Mouse (Mus musculus): ENCODE results near the gene Ube2l3. TPM values are rescaled to one million over a fixed set of nuclear protein-coding genes. Genes with fewer than 3 reads are reported as not detected.

Gene Ube2l3
- total RNA-seq, 1 experiment from 2014 or later: 194 TPM

Small RNAs within 50 kb of the gene (microRNA-seq; reads per million reads assigned to microRNA genes)
- 313 to 383 reads per million in 2 experiments for gene Mir130b
- gene Mir301b: 2.1 to 7.5 reads per million in 2 experiments

Other genes with a start within 250 kb of the Ube2l3 start
- gene Mapk1, start 219.3 kb downstream of the Ube2l3 start, total RNA-seq (2021): 209 and 252 TPM in 2 replicates
- 10.0 and 11.7 TPM in 2 replicates for gene Ypel1, start 133.0 kb downstream of the Ube2l3 start, total RNA-seq (2021)
- 101 and 118 TPM in 2 replicates for gene Ppil2, start 91.4 kb downstream of the Ube2l3 start, total RNA-seq (2021)
- 1.5 TPM in 1 of 2 replicates, not detected in the other for gene 2610318N02Rik, start 77.5 kb downstream of the Ube2l3 start, total RNA-seq (2021)
- 27.9 and 28.0 TPM in 2 replicates for gene Sdf2l1, start 70.3 kb downstream of the Ube2l3 start, total RNA-seq (2021)
- 4.5 and 7.0 TPM in 2 replicates for gene Ydjc, start 58.0 kb downstream of the Ube2l3 start, total RNA-seq (2021)
- gene Ccdc116, start 55.4 kb downstream of the Ube2l3 start, total RNA-seq (2021): 0.39 TPM in 1 of 2 replicates, not detected in the other
- gene Rimbp3, start 6.0 kb upstream of the Ube2l3 start, total RNA-seq (2021): 0.06 TPM in 1 of 2 replicates, not detected in the other
- 2.3 and 2.6 TPM in 2 replicates for gene Hic2, start 30.9 kb upstream of the Ube2l3 start, total RNA-seq (2021)
- 13.8 and 19.9 TPM in 2 replicates for gene Tmem191c, start 73.4 kb upstream of the Ube2l3 start, total RNA-seq (2021)
- 0.24 and 4.8 TPM in 2 replicates for gene Serpind1, start 128.7 kb upstream of the Ube2l3 start, total RNA-seq (2021)
- 28.1 and 30.2 TPM in 2 replicates for gene Snap29, start 203.3 kb upstream of the Ube2l3 start, total RNA-seq (2021)
- gene Pi4ka, start 203.7 kb upstream of the Ube2l3 start, total RNA-seq (2021): 87.2 and 88.9 TPM in 2 replicates
- 30.2 and 33.7 TPM in 2 replicates for gene Crkl, start 249.3 kb upstream of the Ube2l3 start, total RNA-seq (2021)